Mouse (Mus musculus) effector memory CD4-positive, alpha-beta T cell, adult 7 months (primary cell): Measurements from ENCODE around the gene Dkk3. TPM values are rescaled to one million over a fixed set of nuclear protein-coding genes. Genes with fewer than 3 reads are reported as not detected.

ENCODE experiments used
- polyA plus RNA-seq: library from polyadenylated mRNA; unstranded; fragments of 100-300 nt; shearing (Covaris generic); gene quantifications from one replicate; pipeline ENCODE4 v1.2.1, GENCODE M21; 2017

Dkk3 gene
- 0.33 TPM for polyA plus RNA-seq

DNA sequence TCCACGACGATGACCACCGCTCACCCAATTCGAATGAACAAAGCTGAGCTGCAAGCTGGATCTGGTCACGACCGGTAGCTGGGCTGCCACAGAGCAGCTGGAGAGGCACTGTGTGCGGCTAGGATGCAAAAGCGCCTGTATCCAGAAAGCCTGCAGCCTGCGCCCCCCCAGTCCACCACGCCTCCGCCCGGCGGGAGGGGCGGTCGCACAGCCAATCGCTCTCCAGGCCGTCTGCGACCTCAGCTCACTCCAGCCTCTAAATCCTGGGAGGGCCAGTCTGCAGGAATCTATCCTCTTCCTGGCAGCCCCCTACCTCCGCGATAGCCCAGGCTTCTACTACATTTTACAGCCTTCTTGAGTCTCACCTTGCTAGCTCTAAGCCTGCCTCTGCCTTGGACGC is at the start of gene Dkk3:
Gene Dkk3 (minus strand): TSS at position 116 of the 400 bp plus-strand sequence.

Other genes starting within 250 kb of the Dkk3 start
- gene Usp47, start 135.6 kb downstream of the Dkk3 start, polyA plus RNA-seq = 66.6 TPM
- gene Mical2, start 66.8 kb upstream of the Dkk3 start, polyA plus RNA-seq = 7.4 TPM